In the genomic region with DNA sequence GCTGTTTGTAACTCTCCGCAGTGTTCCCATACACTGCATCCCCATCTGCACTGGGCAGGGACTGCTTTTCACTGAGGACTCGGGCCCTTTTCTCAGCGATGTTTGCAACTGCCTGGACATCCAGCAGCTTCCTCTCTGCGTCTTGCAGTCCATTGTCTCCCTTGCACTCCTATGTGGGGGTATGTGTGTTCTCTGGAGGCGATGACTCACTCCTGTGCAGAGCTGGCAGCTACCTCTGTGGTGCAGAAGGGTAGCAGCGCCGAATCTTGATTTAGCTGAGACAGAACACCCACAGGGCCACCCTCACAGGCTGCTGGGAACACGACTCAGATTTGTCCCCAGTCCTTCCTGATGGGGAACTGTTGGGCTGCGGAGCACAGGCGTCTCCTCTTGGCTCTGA, we compare ENCODE assay signal across 15 mouse cellular contexts. TPM values are rescaled to one million over a fixed set of nuclear protein-coding genes. Genes with fewer than 3 reads are reported as not detected.
DNase-seq lines count a peak whose midpoint lies in the region; ATAC-seq and TF ChIP-seq lines count a peak whose summit lies in the region.
"Had no signal": no experiment of that assay in that cellular context is flagged by ENCODE, and none has a peak within 500 bp of the region (broad histone marks: within the 10 kb centered on the region; RNA-seq: fewer than 3 reads in every experiment).

No protein-coding gene starts in this region.

- H3K4me3 ChIP-seq in gastrocnemius, adult 2 months, result no peak overlapping the region
- H3K4me3 ChIP-seq: heart, embryonic 15.5 days; hindbrain, embryonic 13.5 days; liver, embryonic 12.5 days; midbrain, embryonic 12.5 days had no signal

- ATAC-seq in Patski, result peak; percentile 21
- ATAC-seq: forebrain, postnatal 0 days; intestine, postnatal 0 days; liver, embryonic 12.5 days had no signal

- peak; percentile 80 to 88 for DNase-seq in left cerebral cortex, adult 18-20 months (ENCODE audit: low spot score in 2 of 2)
- no peak for DNase-seq in left cerebral cortex, postnatal 4 days
- DNase-seq in Patski (ENCODE audit: low read depth, low spot score), result no peak
- peak; percentile 78 to 81 for DNase-seq in layer of hippocampus, postnatal 36 days
- DNase-seq in telencephalon, adult 2 months (ENCODE audit: low read depth, low spot score), result peak; percentile 95
- DNase-seq in lung, postnatal 36 days, result no peak
- no peak for DNase-seq in gastrocnemius, adult 2 months
- DNase-seq: forebrain, postnatal 0 days; kidney, postnatal 36 days; lung, postnatal 10 days had no signal

- intact Hi-C loops in left cerebral cortex, postnatal 4 days (cut with DNase I), result no loop called here
- intact Hi-C loops in gastrocnemius, adult 2 months (cut with DNase I), result no loop called here

- CTCF ChIA-PET in Patski (lab: Charles Lee), result no interaction called here

- POLR2A ChIA-PET in Patski (lab: Charles Lee), result no interaction called here

- no peak for TF ChIP-seq CTCF in Patski (IDR thresholded peaks at IDR 0.05)
- TF ChIP-seq CTCF in gastrocnemius, adult 2 months (IDR thresholded peaks at IDR 0.05), result no peak

- no peak overlapping the region for H3K27ac ChIP-seq in gastrocnemius, adult 2 months
- H3K27ac ChIP-seq: heart, embryonic 15.5 days; hindbrain, embryonic 13.5 days; liver, embryonic 12.5 days; midbrain, embryonic 12.5 days had no signal

- H3K27me3 ChIP-seq in Patski, result peaks cover 45% of the 10 kb centered on the region

- in situ Hi-C loops in Patski (cut with MboI; ENCODE audit: low pct_unique_long_range_greater_than_20kb), result no loop called here

RNA-seq across cellular contexts. Expression of gene Polg, which starts 20.4 kb away (rescaled TPM):
- 100 to 1,000 TPM in 1 of 2 experiments, 10 to 100 TPM in 1; 92.3 to 115 TPM for total RNA-seq in left cerebral cortex, adult 18-20 months (2021)
- 10 to 100 TPM; 75.8 to 80.6 TPM for total RNA-seq in left cerebral cortex, postnatal 4 days (2021)
- 74.8 TPM for polyA plus RNA-seq in Patski (2021)
- total RNA-seq in layer of hippocampus, postnatal 36 days (2021), result 10 to 100 TPM; 87.0 to 90.7 TPM
- 10 to 100 TPM; 35.2 to 38.4 TPM for total RNA-seq in gastrocnemius, adult 2 months (2021)

Comparison
In these comparisons a context has a peak if more than half of its experiments do, and no peak if none do; other contexts are left out.
1. DNase-seq: peak in left cerebral cortex, adult 18-20 months (2 of 2), layer of hippocampus, postnatal 36 days (2 of 2) and telencephalon, adult 2 months (single experiment); none in left cerebral cortex, postnatal 4 days (single experiment), Patski (single experiment), lung, postnatal 36 days (single experiment) and gastrocnemius, adult 2 months (single experiment).